Mouse (Mus musculus) cortical plate, adult 2 months (tissue): ENCODE measurements around the gene Bloc1s1.

Experiments used
- CTCF ChIP-seq: fragments of 200-500 bp; IDR thresholded peaks from 2 replicates; pipeline ENCODE4 v1.5.1; 2011; ENCODE audit warnings: mild to moderate bottlenecking, control low read depth, low read length; ENCODE audit not compliant: insufficient read depth; ENCODE audit errors: extremely low read depth
- POLR2A ChIP-seq: fragments of 200-500 bp; IDR thresholded peaks from 2 replicates; pipeline ENCODE4 v1.6.1; 2011; ENCODE audit warnings: mild to moderate bottlenecking, low read length, control low read depth; ENCODE audit not compliant: insufficient read depth; ENCODE audit errors: extremely low read depth

DNA sequence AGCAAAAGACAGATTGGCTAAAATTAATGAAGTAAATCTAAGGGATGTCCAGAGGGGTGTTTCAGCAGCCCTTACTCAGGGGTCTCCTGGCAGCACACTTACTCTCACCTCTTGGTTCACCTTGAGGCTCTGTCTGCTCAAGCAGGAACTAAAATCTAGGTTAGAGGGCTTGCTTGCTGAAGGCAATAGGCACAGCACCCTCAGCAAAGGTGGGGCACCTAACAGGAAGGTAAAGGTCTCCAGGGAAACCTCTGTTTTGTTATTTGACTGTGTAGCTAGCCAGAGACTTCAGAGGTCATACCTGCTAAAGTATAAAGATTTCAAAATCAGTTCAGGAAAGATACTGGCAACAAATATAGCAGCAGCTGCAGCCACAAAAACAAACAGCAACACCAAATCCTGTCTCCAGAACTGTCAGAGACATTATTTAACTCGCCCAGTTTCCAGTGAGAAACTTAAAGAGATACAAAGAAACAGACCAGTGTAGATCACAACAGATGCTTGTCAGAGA is 47.0 kb upstream of the Bloc1s1 start:
- no peak for TF ChIP-seq CTCF
- no peak for TF ChIP-seq POLR2A
